Mouse (Mus musculus) thymus, adult 2 months (tissue): ENCODE data around the gene Ascl5.

Source experiments
- CTCF ChIP-seq: fragments of 200-500 bp; IDR thresholded peaks from 2 replicates; pipeline ENCODE4 v1.5.1; 2012; ENCODE audit warnings: mild to moderate bottlenecking, control low read depth, low read length, moderate library complexity, borderline replicate concordance; ENCODE audit not compliant: control insufficient read depth, poor library complexity, insufficient read depth; ENCODE audit errors: extremely low read depth
- POLR2A ChIP-seq: fragments of 200-500 bp; IDR thresholded peaks from 2 replicates; pipeline ENCODE4 v1.6.1; 2012; ENCODE audit warnings: mild to moderate bottlenecking, low read length, control low read depth, moderate library complexity; ENCODE audit not compliant: control insufficient read depth, poor library complexity, insufficient read depth; ENCODE audit errors: extremely low read depth

DNA sequence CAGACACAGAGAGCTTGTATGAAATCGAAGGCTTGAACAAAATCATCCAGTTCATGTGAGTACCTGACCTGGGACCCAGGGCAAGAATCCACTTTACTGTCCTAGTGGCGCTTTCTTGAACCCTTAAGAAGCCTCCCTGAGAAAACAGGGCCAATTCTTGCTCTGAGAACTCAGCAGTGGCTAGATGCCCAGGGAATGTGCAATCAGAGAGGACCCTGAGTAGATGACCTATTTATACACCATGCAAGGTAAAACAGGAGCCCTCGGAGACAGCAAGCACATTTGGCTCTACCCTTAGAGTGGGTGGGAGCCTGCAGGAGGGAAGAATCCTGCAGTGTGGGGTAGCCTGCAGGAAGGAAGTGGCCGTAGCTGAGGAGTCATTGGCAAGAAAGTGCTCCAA lies 27.1 kb downstream of the Ascl5 start:
- TF ChIP-seq CTCF: no peak
- no peak for TF ChIP-seq POLR2A
